In the genomic region with DNA sequence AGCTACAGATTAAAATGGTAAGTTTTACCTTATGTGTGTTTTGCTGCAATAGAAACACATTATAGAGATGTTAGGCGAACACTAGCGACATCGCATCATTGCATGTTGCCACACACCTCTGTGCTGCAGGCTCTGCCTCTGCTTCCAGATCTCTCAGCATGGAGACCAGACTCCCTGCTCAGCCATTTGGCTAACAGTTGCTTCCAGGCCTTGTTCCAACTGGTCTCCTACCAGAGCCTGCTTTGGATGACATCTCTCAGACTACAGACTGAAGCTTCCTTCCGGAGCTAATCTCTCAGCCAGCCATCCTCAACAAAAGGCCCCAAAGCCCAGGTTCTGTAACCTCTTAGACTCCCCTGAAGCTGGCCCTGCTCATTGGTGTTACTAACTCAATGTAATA, we compare ENCODE assay signal across 17 mouse cellular contexts.
DNase-seq lines count a peak whose midpoint lies in the region; ATAC-seq and TF ChIP-seq lines count a peak whose summit lies in the region.
"Had no signal": no experiment of that assay in that cellular context is flagged by ENCODE, and none has a peak within 500 bp of the region (broad histone marks: within the 10 kb centered on the region; RNA-seq: fewer than 3 reads in every experiment).

No protein-coding gene starts in this region.

- no peaks in the 10 kb centered on the region for H3K27me3 ChIP-seq in forebrain, postnatal 0 days (ENCODE audit: insufficient read depth, low read length)
- H3K27me3 ChIP-seq in forebrain, embryonic 11.5 days (ENCODE audit: control insufficient read depth, insufficient read depth, low read length) = no peaks in the 10 kb centered on the region
- no peaks in the 10 kb centered on the region for H3K27me3 ChIP-seq in neural tube, embryonic 15.5 days (replicated peaks)
- H3K27me3 ChIP-seq: embryonic facial prominence, embryonic 13.5 days; heart, embryonic 15.5 days; hindbrain, embryonic 13.5 days; liver, embryonic 12.5 days; Patski had no signal

- peak; percentile 59 for DNase-seq in forebrain, postnatal 0 days
- no peak for DNase-seq in forebrain, embryonic 11.5 days (ENCODE audit: low spot score)
- peak; percentile 22 for DNase-seq in urinary bladder, postnatal 14 days (ENCODE audit: low spot score)
- no peak for DNase-seq in urinary bladder, postnatal 4 days (ENCODE audit: low spot score in 2 of 2)
- DNase-seq in cerebellum, postnatal 25 days = peak; percentile 80 to 82
- DNase-seq in right cerebral cortex, adult 18-20 months = no peak
- DNase-seq in heart, postnatal 4 days = no peak
- DNase-seq: kidney, adult 2 months; kidney, postnatal 4 days; thymus, postnatal 25 days had no signal

- no peaks in the 10 kb centered on the region for H3K36me3 ChIP-seq in forebrain, postnatal 0 days (ENCODE audit: insufficient read depth)
- no peaks in the 10 kb centered on the region for H3K36me3 ChIP-seq in forebrain, embryonic 11.5 days (ENCODE audit: control insufficient read depth, insufficient read depth, low read length)
- no peaks in the 10 kb centered on the region for H3K36me3 ChIP-seq in neural tube, embryonic 15.5 days
- H3K36me3 ChIP-seq: embryonic facial prominence, embryonic 13.5 days; heart, embryonic 15.5 days; hindbrain, embryonic 13.5 days; limb, embryonic 10.5 days; liver, embryonic 12.5 days had no signal

- H3K4me3 ChIP-seq in forebrain, postnatal 0 days (ENCODE audit: low read depth, low read length) = no peak overlapping the region
- no peak overlapping the region for H3K4me3 ChIP-seq in forebrain, embryonic 11.5 days (ENCODE audit: low read depth, low read length)
- H3K4me3 ChIP-seq in neural tube, embryonic 15.5 days (replicated peaks) = no peak overlapping the region
- H3K4me3 ChIP-seq: embryonic facial prominence, embryonic 13.5 days; heart, embryonic 15.5 days; hindbrain, embryonic 13.5 days; limb, embryonic 10.5 days; liver, embryonic 12.5 days had no signal

- 71% methylated on average over 4 of the region's 4 CpGs for WGBS in forebrain, postnatal 0 days
- WGBS in forebrain, embryonic 11.5 days = 86% methylated on average over 4 of the region's 4 CpGs
- WGBS in neural tube, embryonic 15.5 days = 85% methylated on average over 4 of the region's 4 CpGs

- H3K27ac ChIP-seq in forebrain, postnatal 0 days (ENCODE audit: low read depth, low read length) = no peak overlapping the region
- H3K27ac ChIP-seq in forebrain, embryonic 11.5 days (ENCODE audit: low read depth, low read length) = no peak overlapping the region
- H3K27ac ChIP-seq in neural tube, embryonic 15.5 days (replicated peaks) = no peak overlapping the region
- H3K27ac ChIP-seq: embryonic facial prominence, embryonic 13.5 days; heart, embryonic 15.5 days; hindbrain, embryonic 13.5 days; limb, embryonic 10.5 days; liver, embryonic 12.5 days had no signal

- no peak overlapping the region for H3K4me2 ChIP-seq in forebrain, postnatal 0 days (ENCODE audit: low read depth)
- no peak overlapping the region for H3K4me2 ChIP-seq in forebrain, embryonic 11.5 days (ENCODE audit: low read depth, low read length, severe bottlenecking)
- no peak overlapping the region for H3K4me2 ChIP-seq in neural tube, embryonic 15.5 days
- H3K4me2 ChIP-seq: embryonic facial prominence, embryonic 13.5 days; heart, embryonic 15.5 days; hindbrain, embryonic 13.5 days; liver, embryonic 12.5 days had no signal

- peak; percentile 18; the same call in 1 of the 2 replicates for ATAC-seq in forebrain, postnatal 0 days
- no peak for ATAC-seq in forebrain, embryonic 11.5 days (replicated peaks; ENCODE audit: low FRiP score)
- no peak for ATAC-seq in neural tube, embryonic 15.5 days (ENCODE audit: low FRiP score)
- ATAC-seq: liver, embryonic 12.5 days; Patski had no signal

- no peaks in the 10 kb centered on the region for H3K9me3 ChIP-seq in forebrain, postnatal 0 days (ENCODE audit: low read length)
- no peaks in the 10 kb centered on the region for H3K9me3 ChIP-seq in forebrain, embryonic 11.5 days (ENCODE audit: control insufficient read depth, low read length)
- H3K9me3 ChIP-seq in neural tube, embryonic 15.5 days (replicated peaks) = no peaks in the 10 kb centered on the region
- H3K9me3 ChIP-seq: embryonic facial prominence, embryonic 13.5 days; heart, embryonic 15.5 days; hindbrain, embryonic 13.5 days; limb, embryonic 10.5 days; liver, embryonic 12.5 days had no signal

- no peak overlapping the region for H3K9ac ChIP-seq in forebrain, postnatal 0 days
- no peak overlapping the region for H3K9ac ChIP-seq in forebrain, embryonic 11.5 days (ENCODE audit: low read length)
- no peak overlapping the region for H3K9ac ChIP-seq in neural tube, embryonic 15.5 days (replicated peaks)
- H3K9ac ChIP-seq: embryonic facial prominence, embryonic 13.5 days; heart, embryonic 15.5 days; hindbrain, embryonic 13.5 days; liver, embryonic 12.5 days had no signal

- H3K4me1 ChIP-seq in forebrain, postnatal 0 days (ENCODE audit: insufficient read depth) = no peaks in the 10 kb centered on the region
- H3K4me1 ChIP-seq in forebrain, embryonic 11.5 days (replicated peaks; ENCODE audit: control insufficient read depth, insufficient read depth, low read length) = no peaks in the 10 kb centered on the region
- H3K4me1 ChIP-seq in neural tube, embryonic 15.5 days = 0 out of 2 replicates have a peak, but pooled peaks cover 2% of the 10 kb centered on the region
- H3K4me1 ChIP-seq: hindbrain, embryonic 13.5 days; liver, embryonic 12.5 days had no signal

- no peak for TF ChIP-seq CTCF in forebrain, postnatal 0 days (IDR thresholded peaks at IDR 0.05; ENCODE audit: low read depth)

Comparison
In these comparisons a context has a peak if more than half of its experiments do, and no peak if none do; other contexts are left out.
1. DNase-seq: peak in forebrain, postnatal 0 days (single experiment), urinary bladder, postnatal 14 days (single experiment) and cerebellum, postnatal 25 days (2 of 2); none in forebrain, embryonic 11.5 days (single experiment), urinary bladder, postnatal 4 days (0 of 2), right cerebral cortex, adult 18-20 months (single experiment) and heart, postnatal 4 days (single experiment).